Mouse (Mus musculus): ENCODE results near the gene Eaf2. TPM values are rescaled to one million over a fixed set of nuclear protein-coding genes. Genes with fewer than 3 reads are reported as not detected.

Gene Eaf2
- 1.9 TPM for total RNA-seq (2023)

GRCm38 (mm10) chr16:36874583-36875275 is at the start of gene Eaf2, which contains the start of gene Golgb1:
Gene Eaf2 (minus strand): TSS chr16:36875003.
Gene Golgb1 (plus strand): TSS chr16:36875140.

GRCm38 (mm10) chr16:36828054-36828786 is 46.6 kb downstream of the Eaf2 start, which contains the start of gene Iqcb1:
Gene Iqcb1 (plus strand): TSS chr16:36828385.

GRCm38 (mm10) chr16:36784594-36785313 is 90.0 kb downstream of the Eaf2 start, which contains the start of gene Slc15a2:
Gene Slc15a2 (minus strand): TSS chr16:36784962.

Other genes starting within 250 kb of the Eaf2 start
- gene Cd86, start 208.9 kb downstream of the Eaf2 start, total RNA-seq (2023) = 10.8 TPM
- gene Ildr1, start 181.0 kb downstream of the Eaf2 start, total RNA-seq (2023) = 1.4 TPM
- gene Slc15a2, start 90.0 kb downstream of the Eaf2 start, total RNA-seq (2023) = 32.4 TPM
- gene Iqcb1, start 46.6 kb downstream of the Eaf2 start, total RNA-seq (2023) = 37.6 TPM
- 34.2 TPM for gene Golgb1, start 137 bp upstream of the Eaf2 start, total RNA-seq (2023)
- gene Hcls1, start 60.0 kb upstream of the Eaf2 start, total RNA-seq (2023) = 183 TPM
- gene Fbxo40, start 115.5 kb upstream of the Eaf2 start, total RNA-seq (2023) = 0.44 TPM
- gene Polq, start 136.8 kb upstream of the Eaf2 start, total RNA-seq (2023) = 4.2 TPM